Mouse (Mus musculus) G1E-ER4 (cell line): Measurements from ENCODE around the gene Chst10. TPM values are rescaled to one million over a fixed set of nuclear protein-coding genes. Genes with fewer than 3 reads are reported as not detected.

Experiments
- GATA1 ChIP-seq: IDR thresholded peaks from one replicate; pipeline ENCODE4 v1.8.0; 2012; ENCODE audit warnings: low read length, inconsistent platforms
- polyA plus RNA-seq: library from polyadenylated mRNA; stranded (reverse); fragments of >175 nt; gene quantifications from 2 replicates; pipeline ENCODE4 v1.2.3, GENCODE M21; 2012

The Chst10 gene
- polyA plus RNA-seq, 1 experiment: 24.4 TPM

- no peak for TF ChIP-seq GATA1
Measured at GRCm38 (mm10) chr1:38882746-38883145, 15.2 kb downstream of the Chst10 start.

GRCm38 (mm10) chr1:38881366-38881765 lies 16.6 kb downstream of the Chst10 start:
- TF ChIP-seq GATA1: peak; percentile 92

- TF ChIP-seq GATA1: no peak
Measured at GRCm38 (mm10) chr1:38876671-38877382, 21.1 kb downstream of the Chst10 start.

GRCm38 (mm10) chr1:38873911-38874310 lies 24.1 kb downstream of the Chst10 start:
- no peak for TF ChIP-seq GATA1

- TF ChIP-seq GATA1: no peak
Measured at GRCm38 (mm10) chr1:38871834-38872233, 26.1 kb downstream of the Chst10 start.

- no peak for TF ChIP-seq GATA1
Measured at GRCm38 (mm10) chr1:38869398-38870195, 28.4 kb downstream of the Chst10 start.

- TF ChIP-seq GATA1: no peak
Measured at GRCm38 (mm10) chr1:38866242-38866641, 31.7 kb downstream of the Chst10 start.

- TF ChIP-seq GATA1: no peak
Measured at GRCm38 (mm10) chr1:38864341-38864740, 33.6 kb downstream of the Chst10 start.

GRCm38 (mm10) chr1:38862213-38862612 lies 35.7 kb downstream of the Chst10 start:
- no peak for TF ChIP-seq GATA1

GRCm38 (mm10) chr1:38860867-38861524 lies 37.0 kb downstream of the Chst10 start:
- no peak for TF ChIP-seq GATA1

GRCm38 (mm10) chr1:38860207-38860606 lies 37.8 kb downstream of the Chst10 start:
- no peak for TF ChIP-seq GATA1

- no peak for TF ChIP-seq GATA1
Measured at GRCm38 (mm10) chr1:38856196-38856595, 41.8 kb downstream of the Chst10 start.

GRCm38 (mm10) chr1:38852250-38852649 lies 45.7 kb downstream of the Chst10 start:
- peak; percentile 77 for TF ChIP-seq GATA1

- peak; percentile 78 for TF ChIP-seq GATA1
Measured at GRCm38 (mm10) chr1:38850650-38851049, 47.3 kb downstream of the Chst10 start.

GRCm38 (mm10) chr1:38848451-38849289 lies 49.3 kb downstream of the Chst10 start:
- TF ChIP-seq GATA1: no peak
